Mouse (Mus musculus) c-Kit-positive CD71-negative TER-119-negative erythroid progenitor cells, embryonic 14.5 days (primary cell): Measurements from ENCODE around the gene Myh14.

Experiments
- DNase-seq: peaks from one replicate; pipeline ENCODE4 v3.0.0-alpha.2; 2013; ENCODE audit warnings: low read depth

Myh14 gene

DNA sequence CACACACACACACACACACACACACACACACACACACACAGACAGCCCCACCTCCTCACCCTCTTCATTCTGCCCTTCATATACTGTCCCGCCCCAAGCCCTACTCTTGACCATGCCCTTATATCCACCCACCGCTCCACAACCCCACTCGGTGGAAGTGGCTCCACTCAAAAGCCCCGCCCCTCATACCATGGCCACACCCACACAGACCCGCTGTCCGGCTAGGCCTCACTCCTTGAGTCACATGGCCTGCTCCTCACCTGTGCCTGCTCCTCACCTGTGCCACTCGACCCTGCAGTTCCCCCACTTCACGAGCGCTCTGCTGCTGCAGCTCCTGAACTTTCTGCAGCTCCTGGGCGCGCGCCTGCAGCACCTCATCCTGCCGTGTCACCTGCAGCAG is 40.2 kb downstream of the Myh14 start:
- no peak for DNase-seq

GRCm38 (mm10) chr7:44628402-44629034 is 42.1 kb downstream of the Myh14 start:
- no peak for DNase-seq

GRCm38 (mm10) chr7:44626966-44627365 is 43.7 kb downstream of the Myh14 start:
- no peak for DNase-seq

GRCm38 (mm10) chr7:44626068-44626385 is 44.6 kb downstream of the Myh14 start:
- no peak for DNase-seq

DNA sequence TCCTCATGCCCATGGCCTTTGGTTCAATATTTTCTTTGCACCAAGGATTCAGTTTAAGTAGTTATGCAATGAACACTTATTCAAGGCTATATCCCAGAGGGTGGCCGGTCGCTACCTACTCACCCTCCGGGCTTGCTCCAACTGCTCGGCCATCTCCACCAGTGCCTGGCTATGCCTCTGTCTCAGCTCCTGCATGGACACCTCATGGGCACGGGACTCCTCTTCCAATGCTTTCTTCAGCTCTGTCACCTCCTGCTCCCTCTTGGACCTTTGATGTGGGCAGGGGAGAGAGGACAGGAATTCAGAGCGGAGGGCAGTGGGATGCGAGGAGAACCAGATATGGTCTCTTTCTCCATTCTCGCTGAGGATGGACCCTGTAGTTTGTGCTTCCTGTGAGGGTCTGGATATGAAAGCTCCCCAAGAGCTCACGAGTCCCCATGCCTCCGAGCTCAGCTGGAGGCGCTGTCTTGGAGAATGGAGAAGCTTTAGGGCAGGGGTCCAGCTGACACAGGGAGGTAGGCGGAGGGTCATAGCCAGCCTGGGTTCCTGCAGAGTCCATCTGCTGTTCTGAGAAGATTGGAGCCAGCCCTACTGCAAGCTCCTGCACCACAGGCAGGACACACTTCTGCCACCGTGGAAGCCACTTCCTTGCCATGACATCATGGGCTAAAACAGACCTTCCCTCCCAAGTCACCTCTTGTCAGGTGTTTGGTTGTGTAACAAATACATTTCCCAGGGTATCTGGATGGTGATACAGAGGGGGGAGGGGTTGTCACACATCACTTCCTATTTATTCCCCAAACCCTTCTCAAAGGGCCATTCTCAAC is 45.2 kb downstream of the Myh14 start:
- no peak for DNase-seq

DNA sequence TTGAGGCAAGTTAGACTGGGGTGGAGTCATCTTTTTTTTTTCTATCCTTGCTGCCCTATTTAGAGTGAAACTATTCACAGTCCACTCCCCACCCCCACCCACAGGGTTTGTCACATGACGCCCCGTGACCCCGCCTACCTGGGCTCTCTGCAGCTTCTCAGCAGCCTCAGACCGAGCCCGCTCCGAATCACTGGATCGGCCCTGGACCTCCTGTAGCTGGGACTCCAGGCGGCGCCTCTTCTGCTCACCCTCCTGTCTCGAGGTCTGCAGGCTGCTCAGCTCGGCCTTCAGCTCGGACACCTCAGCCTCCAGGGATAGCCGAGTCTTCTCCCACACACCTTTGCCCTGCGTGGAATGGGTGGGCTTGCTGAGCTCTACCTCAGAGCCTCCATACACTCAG is 45.8 kb downstream of the Myh14 start:
- DNase-seq = no peak

DNA sequence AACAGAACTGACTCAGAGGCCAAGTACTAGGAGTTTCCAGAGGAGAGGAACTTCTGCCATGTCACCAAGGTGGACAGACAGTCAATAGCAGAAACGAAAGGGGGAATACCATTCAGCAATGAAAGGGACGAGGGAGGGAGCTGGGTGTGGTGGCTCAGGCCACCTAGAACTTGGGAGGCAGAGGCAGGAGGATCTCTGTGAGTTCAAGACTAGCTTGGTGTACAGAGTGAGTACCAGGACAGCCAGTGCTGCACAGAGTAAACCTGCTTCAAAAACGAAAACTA is 46.2 kb downstream of the Myh14 start:
- DNase-seq = no peak

- peak; percentile 31 for DNase-seq
These were observed 46.7 kb downstream of the Myh14 start for GRCm38 (mm10) chr7:44623714-44624542.

GRCm38 (mm10) chr7:44617059-44617458 is 53.6 kb downstream of the Myh14 start:
- DNase-seq = no peak

DNA sequence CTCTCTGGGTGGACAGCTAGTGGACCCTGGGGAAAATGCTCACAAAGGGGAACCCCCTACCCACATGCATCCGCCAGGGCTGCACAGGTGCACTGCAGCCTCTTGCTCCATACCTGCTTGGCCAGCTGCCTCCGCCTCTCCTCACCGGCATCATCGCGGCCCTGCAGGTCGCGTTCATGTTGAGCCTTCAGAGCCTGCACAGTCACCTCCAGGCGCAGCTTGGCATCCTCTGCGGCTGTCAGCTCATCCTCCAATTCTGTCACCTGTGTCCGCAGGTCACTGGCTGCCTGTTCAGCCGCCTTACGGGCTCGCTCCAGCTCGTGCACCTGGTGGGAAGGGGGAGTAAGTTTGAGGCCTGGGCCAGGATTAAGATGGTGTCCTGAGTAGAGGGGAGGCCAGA is 54.7 kb downstream of the Myh14 start:
- no peak for DNase-seq

- DNase-seq = no peak
These were observed 55.3 kb downstream of the Myh14 start for GRCm38 (mm10) chr7:44615309-44615708.

DNA sequence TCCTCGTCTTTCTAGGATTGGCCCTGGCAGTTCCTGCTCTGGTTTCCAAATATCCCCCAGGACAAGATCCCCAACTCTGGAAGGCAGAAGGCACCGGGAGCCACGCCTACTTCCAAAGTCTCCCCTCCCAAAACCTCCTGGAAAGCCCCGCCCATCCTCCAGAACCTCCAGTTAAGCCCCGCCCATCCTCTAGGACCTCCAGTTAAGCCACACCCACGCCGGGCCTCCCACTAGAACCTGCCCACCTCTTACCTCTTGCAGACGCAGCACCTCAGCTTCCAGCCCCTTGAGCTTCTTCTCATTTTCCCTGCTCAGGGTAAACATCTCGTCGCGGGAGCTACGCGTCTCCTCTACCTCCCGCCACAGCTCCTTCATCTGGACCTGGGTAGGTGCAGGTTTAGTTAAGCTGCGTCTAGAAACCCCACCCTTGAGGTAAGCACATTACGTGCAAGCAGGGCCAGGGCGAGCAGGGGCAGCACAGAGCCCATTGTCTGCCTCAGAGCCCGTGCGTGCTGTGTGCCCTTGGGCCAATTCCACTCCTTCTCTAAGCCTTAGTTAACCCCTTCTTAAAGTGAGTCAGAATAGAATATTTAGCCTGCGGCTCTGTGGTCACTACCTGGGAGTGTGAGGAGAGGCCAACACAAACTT is 56.5 kb downstream of the Myh14 start:
- no peak for DNase-seq

DNA sequence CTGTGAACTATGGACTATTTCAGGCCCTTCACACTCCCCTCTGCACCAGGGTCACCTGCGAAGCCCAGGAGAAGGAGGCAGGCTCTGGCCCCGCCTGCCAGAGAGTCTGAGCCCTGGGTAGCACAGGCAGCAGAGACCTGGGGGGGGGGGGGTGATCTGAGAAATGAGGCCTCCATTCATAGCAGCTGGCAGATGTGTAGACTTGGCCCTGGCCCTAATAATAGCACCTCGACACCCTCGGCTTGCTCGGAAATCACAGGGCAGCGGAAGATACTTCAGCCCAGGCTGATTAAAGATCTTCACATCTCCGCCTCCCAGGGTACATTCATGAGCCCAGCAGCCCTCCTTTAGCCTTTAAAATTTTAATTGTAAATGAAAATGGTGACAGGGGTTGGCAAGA is 58.5 kb downstream of the Myh14 start:
- DNase-seq = no peak

DNA sequence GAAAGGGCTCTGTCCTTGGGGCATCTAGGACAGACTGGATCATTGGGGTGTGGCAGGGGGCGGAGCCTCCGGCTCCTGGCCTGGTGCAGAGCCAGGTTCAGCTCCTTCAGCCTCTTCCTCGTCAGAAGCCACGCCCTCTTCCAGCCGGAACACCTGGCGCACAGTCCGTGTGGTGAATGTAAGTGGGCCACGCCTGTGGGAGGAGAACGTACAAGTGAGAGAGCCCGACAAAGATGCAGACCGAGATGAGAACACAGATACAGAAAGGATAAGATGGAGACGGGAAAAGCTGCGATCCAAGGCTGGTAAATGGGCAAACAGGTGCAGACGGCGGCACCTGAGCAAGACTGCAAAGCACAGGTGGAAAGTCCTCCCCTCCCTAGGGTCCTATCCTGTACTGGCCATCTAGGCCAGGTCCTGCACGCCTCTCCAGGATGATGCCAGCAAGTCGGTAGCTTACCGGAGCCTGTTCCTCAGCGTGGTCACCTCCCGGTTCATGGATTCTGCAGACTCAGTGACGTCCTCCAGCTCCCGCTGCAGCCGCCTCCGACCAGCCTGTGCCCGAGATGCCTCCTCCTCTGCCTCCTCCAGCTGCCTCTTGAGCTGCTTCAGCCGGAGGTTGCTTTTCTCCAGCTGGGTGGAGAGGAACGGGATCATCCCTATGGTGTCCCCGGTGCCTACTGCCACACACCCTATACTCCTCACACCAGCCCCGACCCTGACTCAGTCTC is 64.3 kb downstream of the Myh14 start:
- DNase-seq = no peak

DNA sequence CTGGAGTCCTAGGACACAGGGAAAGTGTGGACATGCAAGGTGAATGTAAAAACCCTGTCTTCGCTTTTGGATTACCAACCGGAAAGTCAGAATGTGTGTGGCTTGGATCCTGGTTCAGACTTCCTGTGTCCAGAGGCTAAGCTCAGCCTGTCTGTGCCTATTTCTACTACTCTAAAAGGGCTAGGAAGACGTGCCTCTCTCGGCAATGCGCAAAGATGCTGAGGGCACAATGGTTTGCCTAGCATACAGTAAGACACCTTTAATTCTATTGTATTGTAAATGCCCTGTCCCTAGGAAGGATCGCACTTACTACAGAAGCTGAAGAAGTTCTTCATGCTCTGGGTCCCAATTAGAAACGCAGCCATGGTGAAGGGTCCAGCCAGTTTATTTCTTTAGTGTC is 65.2 kb downstream of the Myh14 start:
- DNase-seq = no peak

- DNase-seq = no peak
These were observed 66.0 kb downstream of the Myh14 start for GRCm38 (mm10) chr7:44604619-44605018.

DNA sequence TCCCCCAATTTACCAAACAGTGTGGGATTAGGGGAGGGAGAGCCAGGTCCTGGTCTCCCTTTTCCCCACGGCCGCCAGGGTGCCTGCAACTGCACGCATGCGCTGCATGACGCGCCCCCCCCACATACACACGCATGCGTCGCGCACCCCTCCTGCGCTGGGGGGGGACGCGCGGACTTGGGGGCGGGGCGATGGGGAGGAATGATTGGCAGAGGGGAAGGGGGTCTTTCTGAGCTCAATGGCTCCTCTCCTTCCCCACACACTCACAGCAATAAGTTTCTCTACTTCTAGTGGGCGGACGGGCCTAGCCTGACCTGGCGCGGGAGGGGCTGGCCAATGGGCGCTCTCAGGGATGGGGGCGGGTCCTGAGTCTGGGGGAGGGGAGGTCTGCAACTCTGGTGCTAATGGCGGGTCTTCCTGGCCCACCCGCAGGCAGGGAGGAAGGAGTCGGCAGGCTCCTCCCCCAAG is 66.5 kb downstream of the Myh14 start:
- DNase-seq = no peak

DNA sequence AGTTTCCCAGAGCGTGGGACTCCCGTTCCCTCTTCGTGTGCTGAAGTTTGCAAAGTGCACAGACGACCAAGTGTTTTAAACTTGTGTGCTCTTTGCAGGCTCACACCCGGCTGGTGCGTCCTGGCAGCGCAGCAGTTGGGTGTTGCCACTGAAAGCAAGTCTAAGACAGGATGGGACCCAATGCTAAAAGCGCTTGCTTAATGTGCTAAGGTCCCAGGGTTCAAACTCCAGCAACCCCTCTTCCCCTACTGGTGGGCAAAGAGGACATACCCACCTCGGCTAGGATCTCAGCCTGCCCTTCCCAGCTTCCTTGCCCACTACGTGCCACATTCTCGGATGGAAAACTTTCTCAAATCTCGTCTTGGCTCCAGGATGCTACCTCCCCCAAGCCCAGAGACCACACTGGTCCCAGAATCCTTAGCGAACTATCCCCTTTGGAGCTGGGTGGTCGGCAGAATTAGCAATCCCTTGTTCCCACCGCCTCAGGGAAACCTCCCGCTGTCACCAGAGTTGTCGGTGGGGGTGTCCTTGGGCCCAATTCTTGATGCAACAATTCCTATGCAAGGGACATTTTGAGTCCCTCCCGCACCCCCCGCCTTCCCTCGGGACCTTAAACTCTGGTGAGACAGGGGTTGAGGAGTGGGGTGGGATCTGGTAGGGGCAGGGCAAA is 67.3 kb downstream of the Myh14 start:
- no peak for DNase-seq

DNA sequence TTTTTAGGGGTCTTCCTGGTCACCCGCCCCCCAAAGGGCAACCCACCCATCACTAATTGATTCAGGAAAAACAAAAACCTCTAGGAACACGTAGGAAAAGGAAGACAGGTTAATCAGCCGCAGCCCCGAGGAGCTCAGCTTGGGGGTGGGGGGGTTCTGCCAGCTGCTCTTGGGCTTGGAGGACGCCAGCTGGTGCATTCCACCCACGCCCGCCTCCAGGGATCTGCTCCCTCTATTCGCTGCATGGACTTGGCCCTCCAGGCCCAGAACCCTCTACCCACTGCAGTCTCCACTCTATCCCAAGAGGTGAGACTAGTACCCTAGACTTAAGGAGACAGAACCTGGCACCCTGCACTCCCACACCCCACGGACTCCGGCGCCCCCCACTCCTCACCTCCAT is 68.2 kb downstream of the Myh14 start:
- DNase-seq = no peak

- DNase-seq = no peak
These were observed 69.0 kb downstream of the Myh14 start for GRCm38 (mm10) chr7:44601646-44602045.

DNA sequence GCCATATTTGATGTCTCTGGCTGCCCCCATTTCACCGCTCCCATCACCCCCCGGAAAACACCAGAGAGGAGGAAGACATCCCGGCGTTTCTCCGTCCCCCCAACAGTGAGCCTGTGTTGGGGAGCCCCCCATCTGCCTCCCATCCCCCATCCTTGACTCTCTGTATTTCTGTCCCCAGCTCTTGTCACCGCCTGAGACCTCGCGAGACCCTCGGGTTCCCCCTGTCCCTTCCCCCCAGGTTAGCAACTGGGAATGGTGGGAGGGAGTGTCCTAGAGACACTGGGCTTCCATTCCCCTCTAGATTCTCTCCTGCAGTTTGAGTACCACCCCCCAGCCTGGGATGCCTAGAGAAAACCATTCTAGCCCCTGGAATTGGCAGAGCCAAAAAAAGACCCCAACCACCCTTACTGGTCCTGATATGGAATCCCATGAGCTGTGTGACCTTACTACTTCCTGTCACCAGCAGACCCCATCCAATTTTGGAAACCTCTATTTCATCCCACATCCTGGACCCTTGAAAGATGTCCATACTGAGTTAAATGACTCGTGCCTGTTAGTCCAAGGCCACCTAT is 69.9 kb downstream of the Myh14 start:
- no peak for DNase-seq
